Comparison of ENCODE assay signal across 8 mouse cellular contexts in genomic region chr2:38286733-38287551, GRCm38 (mm10). TPM values are rescaled to one million over a fixed set of nuclear protein-coding genes. Genes with fewer than 3 reads are reported as not detected.
DNase-seq lines count a peak whose midpoint lies in the region; ATAC-seq lines count a peak whose summit lies in the region.

Dennd1a (minus strand) TSS chr2:38287390.

- peak within 1 kb of the TSS; percentile 93 for H3K4me3 ChIP-seq in hindbrain, embryonic 16.5 days (ENCODE audit: low read length)
- peak within 1 kb of the TSS; percentile 89 for H3K4me3 ChIP-seq in macrophage (ENCODE audit: inconsistent target)

- no peaks in the 10 kb centered on the region for H3K9me3 ChIP-seq in hindbrain, embryonic 16.5 days (ENCODE audit: control insufficient read depth, low read length)

- H3K9ac ChIP-seq in hindbrain, embryonic 16.5 days (ENCODE audit: low read depth, low read length) = peak within 1 kb of the TSS; percentile 98

- ATAC-seq in hindbrain, embryonic 16.5 days = peak; percentile 95

- no peaks in the 10 kb centered on the region for H3K27me3 ChIP-seq in hindbrain, embryonic 16.5 days (replicated peaks; ENCODE audit: control insufficient read depth, insufficient read depth, low read length)

- peaks cover 9% of the 10 kb centered on the region for H3K4me1 ChIP-seq in hindbrain, embryonic 16.5 days (ENCODE audit: control insufficient read depth, insufficient read depth, low read depth, low read length)

- no peaks in the 10 kb centered on the region for H3K36me3 ChIP-seq in hindbrain, embryonic 16.5 days (ENCODE audit: control insufficient read depth, insufficient read depth, low read length)
- no peaks in the 10 kb centered on the region for H3K36me3 ChIP-seq in macrophage (ENCODE audit: inconsistent target)

- peaks cover 45% of the 10 kb centered on the region for H3K79me2 ChIP-seq in macrophage (ENCODE audit: inconsistent target)

- H3K27ac ChIP-seq in hindbrain, embryonic 16.5 days (ENCODE audit: low read depth, low read length) = peak within 1 kb of the TSS; percentile 93
- H3K27ac ChIP-seq in macrophage = peak within 1 kb of the TSS; percentile 95

- under 1% methylated on average over 69 of the region's 81 CpGs for WGBS in hindbrain, embryonic 16.5 days
- WGBS in macrophage (ENCODE audit: missing documents) = under 1% methylated on average over 61 of the region's 81 CpGs

- DNase-seq in T-cell, adult 2 months (ENCODE audit: low spot score) = peak; percentile 87
- peak; percentile 79 to 84 for DNase-seq in cerebellum, postnatal 36 days
- peak; percentile 85 for DNase-seq in gastrocnemius, adult 18-20 months (ENCODE audit: low spot score)
- DNase-seq in left cerebral cortex, adult 18-20 months (ENCODE audit: low spot score in 2 of 2) = peak; percentile 80 to 87
- peak; percentile 87 for DNase-seq in right cerebral cortex, adult 18-20 months
- peak; percentile 32 for DNase-seq in urinary bladder, postnatal 10 days (ENCODE audit: low spot score)

- H3K4me2 ChIP-seq in hindbrain, embryonic 16.5 days (ENCODE audit: low read length) = peak within 1 kb of the TSS; percentile 89

RNA-seq across cellular contexts. Expression of gene Dennd1a, which starts in this region (rescaled TPM):
- 10 to 100 TPM; 27.7 to 27.9 TPM for total RNA-seq in gastrocnemius, adult 18-20 months (2021)
- polyA plus RNA-seq in hindbrain, embryonic 16.5 days (2015; fragmentation: Nextera tagmentation; extraction: Ambion mirVana) = 15.4 and 20.0 TPM in 2 replicates
- total RNA-seq in left cerebral cortex, adult 18-20 months (2021) = 10 to 100 TPM; 75.0 to 78.2 TPM
- total RNA-seq in macrophage (2018; cell fraction: chromatin; rRNA removed) = 1,000 to 10,000 TPM in 5 of 26 experiments, 100 to 1,000 TPM in 21; 622 to 1,676 (median 883) TPM
- 100 to 1,000 TPM in 13 of 26 experiments, 10 to 100 TPM in 13; 67.5 to 134 (median 91.9) TPM for total RNA-seq in macrophage (2018; cell fraction: cytosol; rRNA removed)
- 1,000 to 10,000 TPM in 1 of 26 experiments, 100 to 1,000 TPM in 25; 260 to 1,573 (median 393) TPM for total RNA-seq in macrophage (2018; cell fraction: nucleus; rRNA removed)
- 48.7 to 84.5 TPM (median 57.9 TPM) in 3 replicates for polyA plus RNA-seq in macrophage (2018)

Comparison
In these comparisons a context has a peak if more than half of its experiments do, and no peak if none do; other contexts are left out.
1. Peak in every context shown above with its lines: DNase-seq, ATAC-seq, H3K4me3 ChIP-seq and H3K27ac ChIP-seq.
2. DNase-seq: peak in every context shown above with its lines; median percentile 87 in T-cell, adult 2 months; 87 in right cerebral cortex, adult 18-20 months; 85 in gastrocnemius, adult 18-20 months; 84 in left cerebral cortex, adult 18-20 months; 82 in cerebellum, postnatal 36 days; 32 in urinary bladder, postnatal 10 days.